Mouse (Mus musculus) heart, adult 2 months (tissue): ENCODE measurements around the gene Mvb12b. TPM values are rescaled to one million over a fixed set of nuclear protein-coding genes. Genes with fewer than 3 reads are reported as not detected.
A peak's percentile ranks its signal among the peaks of the same experiment; 100 is the strongest.

Source experiments
- DNase-seq, 2 experiments: peaks; one replicate each; pipeline ENCODE4 v3.0.0; 2021
- H3K27ac ChIP-seq: fragments of 200-600 bp; 2 replicates; pipeline ENCODE4 v1.8.1; 2022
- H3K27me3 ChIP-seq: fragments of 200-500 bp; 2 replicates; pipeline ENCODE4 v1.6.1; 2012; ENCODE audit warnings: mild to moderate bottlenecking, low read length, inconsistent platforms, mixed read lengths; ENCODE audit not compliant: control insufficient read depth, insufficient read depth
- H3K36me3 ChIP-seq: fragments of 200-500 bp; 2 replicates; pipeline ENCODE4 v1.6.1; 2012; ENCODE audit warnings: low read length, inconsistent platforms; ENCODE audit not compliant: control insufficient read depth, insufficient read depth
- H3K4me1 ChIP-seq: fragments of 200-500 bp; 2 replicates; pipeline ENCODE4 v1.6.1; 2011; ENCODE audit warnings: low read length; ENCODE audit not compliant: control insufficient read depth, insufficient read depth
- H3K4me3 ChIP-seq: fragments of 200-600 bp; 2 replicates; pipeline ENCODE4 v1.8.1; 2022
- H3K79me2 ChIP-seq: fragments of 200-500 bp; replicated peaks from 2 replicates; pipeline ENCODE4 v1.6.1; 2012; ENCODE audit warnings: mild to moderate bottlenecking, inconsistent platforms, low read length, moderate library complexity, mixed read lengths; ENCODE audit not compliant: control insufficient read depth, insufficient read depth
- H3K9ac ChIP-seq: fragments of 200-500 bp; 2 replicates; pipeline ENCODE4 v1.6.1; 2012; ENCODE audit warnings: low read depth, mild to moderate bottlenecking, control low read depth, inconsistent platforms, low read length, mixed read lengths
- CTCF ChIP-seq: fragments of 200-600 bp; IDR thresholded peaks from 2 replicates; pipeline ENCODE4 v1.8.1; 2022; ENCODE audit warnings: antibody characterized with exemption, mild to moderate bottlenecking, moderate library complexity
- EP300 ChIP-seq: fragments of 200-500 bp; IDR thresholded peaks from 2 replicates; pipeline ENCODE4 v1.6.1; 2011; ENCODE audit warnings: low read depth, low read length, control low read depth; ENCODE audit not compliant: insufficient read depth
- POLR2A ChIP-seq: fragments of 200-500 bp; IDR thresholded peaks from 2 replicates; pipeline ENCODE4 v1.6.1; 2011; ENCODE audit warnings: mild to moderate bottlenecking, low read depth, low read length, control low read depth; ENCODE audit not compliant: insufficient read depth
- WGBS: fragments of 180-500 bp; shearing (Covaris S2); methylation state at CpG from one replicate; pipeline ENCODE4 v1.1.7; 2018; 5-methylcytosine and 5-hydroxymethylcytosine counted together
- intact Hi-C: fragments of 180-260 bp; cut with DNase I; formaldehyde crosslinking; loops from one replicate; pipeline ENCODE4 v1.15.1; 2025
- polyA plus RNA-seq: library from polyadenylated mRNA; depleted of rRNA; stranded (reverse); fragments of >200 nt; gene quantifications from 2 replicates; pipeline ENCODE4 v1.2.3, GENCODE M21; 2012
- total RNA-seq, 2 experiments: library from RNA; stranded (reverse); gene quantifications; 2 replicates each; pipeline ENCODE4 v1.2.3; 2021

The Mvb12b gene
- total and polyA plus RNA-seq, 3 experiments, result 17.8 to 21.6 (median 20.4) TPM

- intact Hi-C loops, result no loop called here
- WGBS, result 73% methylated on average over 13 of the region's 13 CpGs
- no peak for TF ChIP-seq CTCF
- TF ChIP-seq POLR2A, result no peak
Measured at GRCm38 (mm10) chr2:33788131-33788530, 99.6 kb downstream of the Mvb12b start.

DNA sequence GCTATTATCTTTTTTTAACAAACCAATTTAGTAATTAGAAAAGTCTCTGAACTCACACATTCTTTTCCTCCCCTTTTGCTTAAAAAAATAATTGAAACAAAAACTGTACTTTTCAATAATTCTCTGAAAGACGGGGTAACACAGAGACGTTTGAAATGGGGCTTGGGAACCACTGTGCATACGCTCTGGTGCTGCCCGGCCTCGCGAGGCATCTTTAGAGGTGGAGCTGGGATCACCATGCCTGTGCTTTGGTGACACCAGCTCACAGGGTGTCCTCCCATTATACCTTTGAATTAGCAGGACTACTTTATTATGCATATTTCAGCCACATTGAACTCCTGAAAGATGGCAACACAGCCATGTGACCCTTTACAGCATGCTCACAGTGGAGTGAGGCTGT is 101.7 kb downstream of the Mvb12b start:
- Histone ChIP-seq H3K27ac (no peak overlapping the region), H3K9ac (no peak overlapping the region), H3K27me3 (no peaks in the 10 kb centered on the region), H3K4me3 (no peak overlapping the region), H3K4me1 (peaks cover 1% of the 10 kb centered on the region; the same call in 1 of the 2 replicates), H3K79me2 (no peaks in the 10 kb centered on the region), H3K36me3 (no peaks in the 10 kb centered on the region)
- TF ChIP-seq EP300 (no peak), CTCF (no peak), POLR2A (no peak)
- no peak for DNase-seq
- 95% methylated on average over 6 of the region's 6 CpGs for WGBS
- intact Hi-C loops, result no loop called here

More at GRCm38 (mm10) chr2:33788131-33788530, 99.6 kb downstream of the Mvb12b start:
- no peak overlapping the region for H3K27ac ChIP-seq
- H3K27me3 ChIP-seq, result no peaks in the 10 kb centered on the region
- H3K79me2 ChIP-seq, result no peaks in the 10 kb centered on the region
- H3K4me3 ChIP-seq, result no peak overlapping the region
- H3K4me1 ChIP-seq, result no peaks in the 10 kb centered on the region; the same call in 1 of the 2 replicates
- no peak for DNase-seq
- H3K9ac ChIP-seq, result no peak overlapping the region
- no peaks in the 10 kb centered on the region for H3K36me3 ChIP-seq

- no peaks in the 10 kb centered on the region for H3K36me3 ChIP-seq
- WGBS, result 82% methylated on average over 13 of the region's 13 CpGs
- H3K27ac ChIP-seq, result no peak overlapping the region
- intact Hi-C loops, result no loop called here
- H3K27me3 ChIP-seq, result no peaks in the 10 kb centered on the region
- H3K4me1 ChIP-seq, result peaks cover 1% of the 10 kb centered on the region; the same call in 1 of the 2 replicates
- H3K79me2 ChIP-seq, result no peaks in the 10 kb centered on the region
- no peak overlapping the region for H3K4me3 ChIP-seq
- no peak for DNase-seq
- H3K9ac ChIP-seq, result no peak overlapping the region
- TF ChIP-seq POLR2A, result no peak
- no peak for TF ChIP-seq CTCF
- no peak for TF ChIP-seq EP300
Measured at GRCm38 (mm10) chr2:33785596-33785995, 102.2 kb downstream of the Mvb12b start.

GRCm38 (mm10) chr2:33784721-33785120 is 103.0 kb downstream of the Mvb12b start:
- H3K27ac ChIP-seq, result no peak overlapping the region
- DNase-seq, result no peak
- H3K4me3 ChIP-seq, result no peak overlapping the region
- WGBS, result 98% methylated on average over 1 of the region's 1 CpGs
- TF ChIP-seq CTCF (no peak), EP300 (no peak), POLR2A (no peak)
- no peaks in the 10 kb centered on the region for H3K79me2 ChIP-seq
- intact Hi-C loops, result no loop called here
- H3K4me1 ChIP-seq, result peaks cover 1% of the 10 kb centered on the region; the same call in 1 of the 2 replicates
- no peaks in the 10 kb centered on the region for H3K27me3 ChIP-seq
- no peaks in the 10 kb centered on the region for H3K36me3 ChIP-seq
- H3K9ac ChIP-seq, result no peak overlapping the region

DNA sequence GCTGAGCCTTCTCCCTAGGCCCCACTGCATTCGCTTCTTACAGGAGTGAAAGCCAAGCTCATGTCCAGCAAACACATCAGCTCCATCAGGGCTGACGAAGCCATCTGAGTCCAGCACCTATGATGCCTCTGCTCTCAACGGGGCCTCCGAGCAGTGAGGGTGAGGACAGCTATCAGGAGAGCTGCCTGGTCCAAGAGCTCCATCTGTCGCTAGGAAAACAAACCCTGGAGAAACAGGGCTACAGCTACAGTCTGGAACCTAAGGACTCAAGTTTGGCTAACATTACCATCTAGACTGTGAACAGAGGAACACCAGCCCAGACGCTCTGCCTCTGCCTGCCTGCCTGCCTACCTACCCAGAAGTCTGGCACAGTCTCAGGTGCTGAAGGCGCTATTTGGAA is 104.3 kb downstream of the Mvb12b start:
- H3K79me2 ChIP-seq, result no peaks in the 10 kb centered on the region
- peaks cover 1% of the 10 kb centered on the region; the same call in 1 of the 2 replicates for H3K4me1 ChIP-seq
- peak; percentile 27 to 42 for DNase-seq
- no peaks in the 10 kb centered on the region for H3K36me3 ChIP-seq
- H3K27me3 ChIP-seq, result no peaks in the 10 kb centered on the region
- H3K9ac ChIP-seq, result no peak overlapping the region
- no peak for TF ChIP-seq EP300
- TF ChIP-seq POLR2A, result no peak
- TF ChIP-seq CTCF, result peak; percentile 38
- no peak overlapping the region for H3K4me3 ChIP-seq
- no peak overlapping the region; the same call in 1 of the 2 replicates for H3K27ac ChIP-seq
- 76% methylated on average over 7 of the region's 7 CpGs for WGBS
- intact Hi-C loops, result no loop called here

DNA sequence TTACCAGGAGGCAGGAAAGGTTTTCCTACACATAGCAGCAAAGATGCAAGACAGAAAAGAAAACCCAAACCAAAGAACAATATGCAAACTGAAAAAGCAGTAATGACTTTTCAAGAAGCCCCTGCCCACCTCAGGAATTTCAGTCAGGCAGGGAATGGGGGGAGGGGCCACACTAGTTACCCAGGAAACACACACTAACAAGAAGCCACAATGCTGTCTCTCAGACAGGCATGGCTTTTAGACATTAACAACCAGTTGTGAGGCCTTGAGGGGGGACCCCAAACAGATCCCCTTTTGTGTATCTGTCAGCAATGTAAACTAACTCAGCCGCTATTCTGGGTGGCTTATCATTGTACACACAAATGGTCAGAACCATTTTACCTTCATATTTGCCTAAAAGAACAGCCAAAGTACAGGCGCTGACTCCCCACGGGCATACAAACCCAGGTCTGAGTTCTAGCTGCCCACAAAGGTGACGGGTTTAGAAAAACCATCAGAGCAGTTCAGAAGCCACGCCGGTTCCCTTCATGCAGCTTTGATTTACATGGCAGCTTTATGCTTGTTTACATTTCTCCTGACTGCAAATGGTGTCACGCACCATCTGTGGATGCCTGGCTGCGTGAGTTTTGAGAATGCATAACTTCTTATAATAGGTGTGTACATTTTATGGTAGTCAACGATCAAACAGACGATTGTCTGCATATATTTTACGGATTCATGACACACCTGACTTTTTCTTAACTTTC is 105.9 kb downstream of the Mvb12b start:
- TF ChIP-seq POLR2A (no peak), CTCF (no peak), EP300 (no peak)
- Histone ChIP-seq H3K27me3 (no peaks in the 10 kb centered on the region), H3K27ac (no peak overlapping the region), H3K9ac (no peak overlapping the region), H3K36me3 (no peaks in the 10 kb centered on the region), H3K4me3 (no peak overlapping the region), H3K4me1 (peaks cover 1% of the 10 kb centered on the region; the same call in 1 of the 2 replicates), H3K79me2 (no peaks in the 10 kb centered on the region)
- WGBS, result 89% methylated on average over 11 of the region's 11 CpGs
- intact Hi-C loops, result no loop called here
- no peak for DNase-seq
